Mouse (Mus musculus): ENCODE data around the gene Unc79.

GRCm38 (mm10) chr12:103128914-103129313 is 180.3 kb downstream of the Unc79 start:
- no peak for TF ChIP-seq CTCF (IDR thresholded peaks at IDR 0.05; ENCODE audit: low read depth, low read length)
- TF ChIP-seq EP300 (IDR thresholded peaks at IDR 0.05; ENCODE audit: insufficient read depth, low read depth, low read length), result no peak

All from ES-Bruce4 (cell line).